Mouse (Mus musculus): ENCODE results near the gene Elp6.

GRCm38 (mm10) chr9:110351350-110351749 lies 46.4 kb downstream of the Elp6 start:
- no peak for TF ChIP-seq POLR2A (IDR thresholded peaks at IDR 0.05; ENCODE audit: borderline replicate concordance, control insufficient read depth, low read depth, low read length)
- no peak for TF ChIP-seq CTCF (IDR thresholded peaks at IDR 0.05; ENCODE audit: control insufficient read depth, insufficient read depth, low read length)

Data from bone marrow, adult 2 months (tissue).